Mouse (Mus musculus) forebrain, embryonic 11.5 days (tissue): ENCODE results near the gene Olfr1378. TPM values are rescaled to one million over a fixed set of nuclear protein-coding genes. Genes with fewer than 3 reads are reported as not detected.

Source experiments
- ATAC-seq: fragments of 200-750 bp; cut with Nextera tagmentation; replicated peaks from 2 replicates; pipeline ENCODE4 v1.8.0; 2017; ENCODE audit warnings: moderate TSS enrichment; ENCODE audit not compliant: low FRiP score
- DNase-seq: peaks from one replicate; pipeline ENCODE4 v3.0.0-alpha.2; 2017; ENCODE audit warnings: low spot score
- H3K27ac ChIP-seq: fragments of 300-500 bp; sonication (generic); 2 replicates; pipeline ENCODE4 v1.5.1; 2014; ENCODE audit warnings: low read depth, low read length
- H3K27me3 ChIP-seq: fragments of 300-500 bp; sonication (generic); 2 replicates; pipeline ENCODE4 v1.6.1; 2014; ENCODE audit warnings: mild to moderate bottlenecking, low read length, mixed read lengths; ENCODE audit not compliant: control insufficient read depth, insufficient read depth
- H3K36me3 ChIP-seq: fragments of 300-500 bp; sonication (generic); 2 replicates; pipeline ENCODE4 v1.6.1; 2014; ENCODE audit warnings: mild to moderate bottlenecking, low read length, moderate library complexity, mixed read lengths; ENCODE audit not compliant: control insufficient read depth, insufficient read depth
- H3K4me1 ChIP-seq: fragments of 300-500 bp; sonication (generic); replicated peaks from 2 replicates; pipeline ENCODE4 v1.6.1; 2014; ENCODE audit warnings: low read length, mixed read lengths; ENCODE audit not compliant: control insufficient read depth, insufficient read depth
- H3K4me2 ChIP-seq: fragments of 300-500 bp; sonication (generic); 2 replicates; pipeline ENCODE4 v1.6.1; 2014; ENCODE audit warnings: low read depth, mild to moderate bottlenecking, low read length, moderate library complexity, mixed read lengths; ENCODE audit not compliant: severe bottlenecking
- H3K4me3 ChIP-seq: fragments of 300-500 bp; sonication (generic); 2 replicates; pipeline ENCODE4 v1.5.1; 2014; ENCODE audit warnings: low read depth, low read length
- H3K9ac ChIP-seq: fragments of 300-500 bp; sonication (generic); 2 replicates; pipeline ENCODE4 v1.6.1; 2014; ENCODE audit warnings: low read length
- H3K9me3 ChIP-seq: fragments of 300-500 bp; sonication (generic); 2 replicates; pipeline ENCODE4 v1.6.1; 2016; ENCODE audit warnings: low read length, mixed read lengths; ENCODE audit not compliant: control insufficient read depth
- WGBS: fragments of 180-500 bp; shearing (Covaris S2); extraction: QIAGEN DNeasy Blood & Tissue Kit; methylation state at CpG from one replicate; pipeline ENCODE4 v1.1.7; 2014; 5-methylcytosine and 5-hydroxymethylcytosine counted together
- polyA plus RNA-seq: library from polyadenylated mRNA; unstranded; fragments of >200 nt; fragmentation: Nextera tagmentation; extraction: Ambion mirVana; gene quantifications from 2 replicates; pipeline ENCODE4 v1.2.1, GENCODE M21; 2014

Olfr1378 gene
- polyA plus RNA-seq, 1 experiment from 2014 or later: not detected

DNA sequence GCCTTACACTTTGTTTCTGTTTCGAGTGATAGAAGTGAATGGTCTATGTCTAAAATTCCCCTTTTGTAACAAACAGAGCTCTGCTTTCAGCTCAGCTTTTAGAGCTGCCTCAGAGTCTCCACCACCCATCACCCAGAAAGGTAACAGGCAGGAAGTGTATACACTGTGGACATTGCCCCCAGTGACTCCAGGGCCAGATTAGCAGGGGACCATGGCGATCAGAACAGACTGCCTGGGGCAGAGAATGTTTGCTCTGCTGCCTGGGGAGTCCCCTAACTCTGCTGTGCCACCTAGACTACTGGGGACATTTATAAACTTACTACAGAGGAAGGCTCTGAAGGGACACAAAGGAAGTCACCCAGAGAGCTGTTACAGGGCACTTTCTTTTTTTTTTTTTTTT is 50.0 kb downstream of the Olfr1378 start:
- Histone ChIP-seq H3K27ac (no peak overlapping the region), H3K4me2 (no peak overlapping the region), H3K27me3 (no peaks in the 10 kb centered on the region), H3K4me1 (no peaks in the 10 kb centered on the region), H3K9ac (no peak overlapping the region), H3K9me3 (no peaks in the 10 kb centered on the region), H3K36me3 (no peaks in the 10 kb centered on the region), H3K4me3 (no peak overlapping the region)
- WGBS: 65% methylated on average over 2 of the region's 2 CpGs
- no peak for DNase-seq
- ATAC-seq: no peak

Other genes starting within 250 kb of the Olfr1378 start
- gene Zfp354c, start 138.8 kb upstream of the Olfr1378 start, polyA plus RNA-seq: 37.7 and 41.7 TPM in 2 replicates
- 0.79 and 1.3 TPM in 2 replicates for gene Zfp879, start 125.0 kb upstream of the Olfr1378 start, polyA plus RNA-seq
- not detected in 2 replicates for gene Grm6, start 115.8 kb upstream of the Olfr1378 start, polyA plus RNA-seq
- gene Zfp454, start 78.9 kb upstream of the Olfr1378 start, polyA plus RNA-seq: 15.5 and 17.1 TPM in 2 replicates
- 33.6 and 35.6 TPM in 2 replicates for gene Zfp2, start 50.4 kb upstream of the Olfr1378 start, polyA plus RNA-seq
- gene Zfp354b, start 34.9 kb upstream of the Olfr1378 start, polyA plus RNA-seq: 1.0 and 1.9 TPM in 2 replicates
- gene 4933414I15Rik, start 22.8 kb upstream of the Olfr1378 start, polyA plus RNA-seq: not detected in 2 replicates
- not detected in 2 replicates for gene Prop1, start 12.8 kb upstream of the Olfr1378 start, polyA plus RNA-seq
- not detected in 2 replicates for gene Olfr1377, start 15.4 kb downstream of the Olfr1378 start, polyA plus RNA-seq
- gene Olfr51, start 37.1 kb downstream of the Olfr1378 start, polyA plus RNA-seq: not detected in 2 replicates
- gene Olfr54, start 47.7 kb downstream of the Olfr1378 start, polyA plus RNA-seq: not detected in 2 replicates
- gene Olfr1375, start 81.6 kb downstream of the Olfr1378 start, polyA plus RNA-seq: not detected in 2 replicates
- 9.7 and 11.6 TPM in 2 replicates for gene Zfp354a, start 92.7 kb downstream of the Olfr1378 start, polyA plus RNA-seq